Mouse (Mus musculus) ovary, postnatal 10 days (tissue): ENCODE results near the gene Arhgap9.

Experiments
- DNase-seq: peaks from one replicate; pipeline ENCODE4 v3.0.0; 2022; ENCODE audit warnings: low spot score

Gene Arhgap9

DNA sequence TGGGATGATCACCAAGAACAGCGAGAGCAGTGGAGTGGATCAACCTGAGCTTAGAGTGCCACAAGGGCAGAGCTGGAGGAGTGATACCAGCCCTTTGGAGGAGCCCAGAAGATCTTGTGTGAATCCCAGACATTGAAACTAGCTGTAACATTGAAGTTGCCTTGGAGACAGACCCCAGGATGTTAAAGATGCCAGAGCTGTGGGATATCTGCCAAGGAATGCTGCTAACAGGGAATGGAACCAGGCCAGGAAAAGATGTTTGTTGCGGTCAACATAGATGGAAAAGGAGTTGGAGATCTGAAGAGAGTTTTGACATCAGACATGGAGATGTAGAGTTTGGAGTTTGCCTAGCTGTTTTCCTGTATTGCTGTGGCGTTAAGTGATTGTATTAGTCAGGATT is 24.4 kb downstream of the Arhgap9 start:
- no peak for DNase-seq

DNA sequence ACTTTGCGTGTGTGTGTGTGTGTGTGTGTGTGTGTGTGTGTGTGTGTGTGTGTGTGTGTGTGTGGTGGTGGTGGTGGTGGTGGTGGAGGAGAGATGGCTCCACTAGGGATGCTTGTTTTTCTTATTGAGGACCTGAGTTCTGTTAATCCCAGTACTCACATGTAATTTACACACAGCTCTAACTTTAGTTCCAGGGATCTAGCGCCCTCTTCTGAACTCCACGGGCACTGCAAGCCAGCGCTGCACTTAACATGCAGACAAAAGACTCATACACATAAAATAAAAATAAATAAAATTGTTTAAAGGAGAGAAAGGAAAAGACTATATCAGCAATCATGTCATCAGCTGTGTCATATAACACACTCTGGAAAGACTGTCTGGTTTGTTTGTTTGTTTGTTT is 27.2 kb downstream of the Arhgap9 start:
- no peak for DNase-seq

GRCm38 (mm10) chr10:127349810-127350209 is 28.0 kb downstream of the Arhgap9 start:
- DNase-seq = no peak

DNA sequence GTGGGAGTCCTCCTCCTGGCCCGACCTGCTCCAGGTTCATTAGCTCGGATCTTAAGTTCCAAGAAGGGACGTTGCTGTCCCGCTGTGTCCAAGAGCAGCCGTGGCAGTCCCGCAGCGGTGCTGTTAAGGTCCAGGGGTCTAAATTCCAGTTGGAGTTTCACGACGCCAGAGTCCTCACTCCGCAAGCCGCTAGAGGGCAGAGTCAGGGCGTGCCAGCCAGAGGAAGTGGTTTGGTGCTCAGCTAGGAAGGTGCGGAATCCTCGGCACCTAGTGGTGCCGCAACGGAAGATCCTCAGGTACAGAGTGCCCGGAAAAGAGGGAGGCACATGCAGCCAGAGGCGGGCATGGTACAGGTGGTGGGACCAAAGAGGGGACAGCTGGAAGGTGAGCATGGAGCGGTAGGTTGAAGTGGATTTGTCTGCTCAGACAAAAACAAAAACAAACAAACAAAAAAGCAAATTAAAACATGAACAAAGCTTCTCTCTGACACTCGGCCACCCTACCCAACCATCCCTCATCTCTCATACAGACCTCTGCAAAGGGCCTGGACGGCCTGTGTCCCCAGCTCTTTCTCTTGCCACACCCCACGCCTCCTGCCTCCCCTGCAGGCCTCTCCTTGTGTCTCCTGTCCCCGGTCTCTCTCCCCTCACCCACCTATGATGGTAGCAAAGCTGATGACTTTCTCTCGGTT is 29.0 kb downstream of the Arhgap9 start:
- no peak for DNase-seq

DNA sequence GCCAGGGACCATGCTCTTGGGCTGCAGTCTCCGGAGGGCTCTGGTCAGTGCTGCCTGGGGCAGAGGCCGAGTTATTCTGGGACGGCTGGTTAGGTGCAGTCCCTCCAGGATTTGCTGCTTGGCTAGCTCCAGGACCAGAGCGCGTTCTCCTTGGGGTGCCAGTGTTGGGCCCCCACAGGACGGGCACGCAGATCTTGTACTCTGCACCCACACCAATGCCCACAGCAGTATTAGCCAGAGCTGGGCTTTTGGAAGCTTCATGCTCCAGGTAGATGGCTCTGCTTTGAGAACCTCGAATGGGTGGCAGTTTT is 29.5 kb downstream of the Arhgap9 start:
- no peak for DNase-seq

DNA sequence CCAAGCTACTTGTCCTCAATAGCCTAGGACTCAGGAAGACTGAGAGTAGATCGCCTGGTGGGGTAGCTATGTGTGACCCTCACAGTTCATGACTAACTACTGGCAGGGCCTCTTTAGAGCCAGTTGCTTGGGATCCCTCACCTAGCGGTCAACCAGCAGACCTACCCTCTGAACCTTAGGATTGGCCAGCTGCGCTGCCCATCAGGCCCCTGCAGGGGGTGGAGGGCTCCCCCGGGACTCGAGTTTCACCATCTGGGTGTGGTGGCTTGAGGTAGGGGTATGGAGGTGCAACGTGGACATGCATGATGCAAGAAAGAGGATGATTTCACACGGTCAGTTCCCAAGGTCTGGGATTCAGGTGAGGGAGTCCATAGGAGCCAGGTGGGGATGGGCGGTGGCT is 30.0 kb downstream of the Arhgap9 start:
- DNase-seq = no peak

GRCm38 (mm10) chr10:127352187-127352586 is 30.4 kb downstream of the Arhgap9 start:
- DNase-seq = no peak

GRCm38 (mm10) chr10:127352766-127353165 is 31.0 kb downstream of the Arhgap9 start:
- no peak for DNase-seq

DNA sequence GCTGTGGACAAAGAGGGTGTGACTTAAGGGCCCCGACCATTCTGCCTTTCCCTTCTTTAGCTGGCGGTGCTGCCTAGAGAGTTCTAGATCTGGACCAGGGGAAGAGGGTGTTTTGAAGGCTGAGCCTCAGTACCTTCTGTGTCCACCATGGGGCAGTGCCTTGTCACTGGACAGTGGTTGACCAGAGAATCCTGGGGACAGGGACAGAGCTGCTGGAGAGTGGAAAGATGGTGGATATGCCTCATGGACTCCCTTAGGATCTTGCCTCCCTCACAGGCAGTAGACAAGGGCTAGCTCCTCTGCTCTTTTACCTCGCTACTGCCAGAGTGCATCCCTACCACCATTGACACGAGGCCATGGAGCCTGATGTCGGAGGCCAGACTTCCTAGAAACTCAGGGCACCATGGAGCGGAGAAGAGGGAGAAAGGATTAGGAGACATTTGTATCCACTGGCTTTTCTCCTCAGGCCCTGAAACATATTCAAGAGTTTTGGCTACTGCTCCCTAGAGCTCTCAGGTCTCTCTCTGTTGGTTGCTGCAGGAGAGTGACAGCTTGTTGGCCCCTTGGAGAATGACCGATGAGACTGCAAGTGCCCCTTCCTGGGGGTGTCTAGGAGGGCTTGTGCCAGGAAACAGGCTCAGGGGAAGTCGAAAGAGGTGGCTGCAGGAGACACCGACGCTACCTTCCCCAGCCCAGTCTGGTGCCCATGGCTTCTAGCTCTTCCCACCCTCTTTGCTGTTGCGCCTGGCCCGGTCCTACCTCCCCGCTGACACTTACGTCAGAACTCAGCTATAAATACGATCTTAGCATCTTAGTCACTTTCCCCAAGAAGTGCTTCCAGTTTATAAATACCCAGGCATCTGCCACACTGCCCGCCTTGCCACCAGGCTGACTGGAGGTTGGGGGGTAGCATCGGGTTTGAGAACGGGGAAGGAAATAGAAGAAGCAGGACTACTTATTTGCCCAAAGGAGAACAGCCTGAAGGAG is 32.4 kb downstream of the Arhgap9 start, which contains the start of gene Inhbe:
Gene Inhbe, minus strand, starts transcription at position 503 of the 987 bp plus-strand sequence.
- DNase-seq = no peak

- no peak for DNase-seq
Observed at GRCm38 (mm10) chr10:127355336-127355735, 33.6 kb downstream of the Arhgap9 start.

DNA sequence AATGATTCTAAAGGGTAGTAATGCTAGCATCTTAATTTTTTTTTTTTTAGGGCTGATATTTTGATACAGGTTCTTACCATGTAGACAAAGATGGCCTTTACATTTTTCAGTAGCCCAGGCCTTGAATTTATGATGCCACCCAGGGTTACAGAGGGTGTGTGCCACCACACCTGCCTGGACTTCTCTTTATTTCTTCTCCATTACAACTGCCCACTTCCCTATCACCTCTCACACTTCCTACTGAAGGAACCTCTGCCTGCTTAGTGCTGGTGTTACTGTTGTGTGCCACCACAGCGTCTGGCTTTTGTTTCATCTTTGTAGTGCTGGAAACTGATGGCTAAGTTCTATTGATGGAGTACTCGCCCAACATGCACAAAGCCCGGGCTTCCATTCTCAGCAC is 39.0 kb downstream of the Arhgap9 start:
- DNase-seq = no peak

DNA sequence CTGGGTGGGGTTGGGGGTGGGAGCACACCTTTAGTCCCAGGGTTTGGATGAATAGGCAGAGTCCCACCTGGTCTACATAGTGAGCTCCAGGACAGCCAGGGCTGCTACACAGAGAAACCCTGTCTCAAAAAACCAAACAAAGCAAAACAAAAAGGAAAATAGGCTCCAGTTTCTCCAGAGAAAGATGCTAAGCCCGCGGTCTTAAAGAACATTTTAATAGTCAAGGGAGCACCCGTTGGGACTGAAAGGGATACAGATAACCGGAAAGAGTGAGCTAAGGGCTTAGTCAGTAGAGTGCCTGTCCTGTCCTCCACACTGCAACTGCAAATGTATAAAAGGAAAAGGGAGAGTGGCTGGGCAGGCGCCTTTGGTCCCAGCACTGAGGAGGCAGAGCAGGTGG is 45.4 kb downstream of the Arhgap9 start:
- DNase-seq = no peak

DNA sequence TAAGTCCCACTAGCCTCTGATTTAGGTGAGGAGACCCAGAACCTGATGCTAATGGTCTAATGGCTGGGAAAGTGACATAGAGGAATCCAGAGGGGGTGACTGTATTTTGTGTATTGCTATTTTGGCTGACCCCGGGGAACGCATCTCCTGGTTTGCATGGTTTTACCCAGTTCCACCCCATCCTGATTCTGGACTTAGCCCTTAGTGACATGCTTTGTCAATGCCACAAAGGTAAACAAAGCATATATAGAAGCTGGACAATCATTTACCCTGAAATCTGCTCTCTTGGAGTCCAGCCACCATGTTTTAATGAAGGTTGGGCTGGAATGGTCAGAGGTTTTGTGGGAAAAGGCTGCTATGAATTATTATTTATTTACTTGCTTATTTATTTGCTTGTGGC is 46.5 kb downstream of the Arhgap9 start:
- DNase-seq = no peak

DNA sequence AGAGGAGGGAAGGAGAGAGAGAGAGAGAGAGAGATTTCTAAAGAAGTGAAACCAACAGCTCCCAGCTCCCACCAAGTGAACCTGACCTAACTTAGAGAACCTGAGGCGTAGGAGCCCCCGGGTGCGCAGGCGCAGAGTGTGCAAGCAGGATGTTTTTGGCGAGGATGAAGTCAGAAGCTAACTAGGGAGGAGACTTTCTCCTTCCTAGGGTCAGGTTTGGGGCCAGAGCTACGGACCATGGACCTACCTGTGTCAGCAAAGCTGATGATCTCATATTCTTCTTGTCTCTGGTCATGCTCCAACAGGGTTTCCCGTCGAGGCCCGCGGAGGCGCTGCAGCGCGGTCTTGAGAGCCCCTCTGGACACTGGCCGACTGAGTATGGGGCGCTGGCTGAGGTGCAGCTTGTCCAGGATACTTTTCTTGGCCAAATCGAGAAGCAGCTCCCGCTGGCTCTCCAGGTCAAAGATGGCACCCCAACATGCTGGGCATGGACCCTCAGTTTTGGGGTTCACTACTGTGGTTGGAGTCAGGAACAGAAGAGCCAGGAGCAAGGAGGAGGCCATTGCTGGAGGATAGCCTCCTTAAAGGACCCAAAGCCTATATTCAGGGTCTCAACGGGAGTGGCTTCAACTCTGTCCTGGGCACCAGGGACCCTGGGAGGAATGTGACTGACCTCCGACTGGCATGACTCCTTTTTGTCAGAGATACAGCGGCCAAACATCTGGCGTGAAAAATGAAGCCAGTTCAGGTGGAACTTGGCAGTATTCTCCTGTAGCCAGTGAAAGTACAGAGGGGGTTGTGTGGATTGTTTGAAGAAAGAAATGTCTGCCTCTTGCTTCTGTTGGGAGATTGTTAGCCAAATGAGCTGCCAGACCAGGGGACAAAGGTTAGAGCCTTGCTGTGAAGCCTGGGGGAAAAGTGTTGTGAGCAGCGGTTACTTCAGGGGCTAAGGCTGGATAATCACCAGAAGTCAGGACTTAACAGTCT is 48.4 kb downstream of the Arhgap9 start, which contains the start of gene Inhbc:
Gene Inhbc, minus strand, starts transcription at position 598 of the 987 bp plus-strand sequence.
- no peak for DNase-seq

GRCm38 (mm10) chr10:127371023-127371422 is 49.3 kb downstream of the Arhgap9 start:
- DNase-seq = no peak

- DNase-seq = no peak
Observed at GRCm38 (mm10) chr10:127377700-127378099, 55.9 kb downstream of the Arhgap9 start.
